Mouse (Mus musculus): ENCODE measurements around the gene Mvd.

DNA sequence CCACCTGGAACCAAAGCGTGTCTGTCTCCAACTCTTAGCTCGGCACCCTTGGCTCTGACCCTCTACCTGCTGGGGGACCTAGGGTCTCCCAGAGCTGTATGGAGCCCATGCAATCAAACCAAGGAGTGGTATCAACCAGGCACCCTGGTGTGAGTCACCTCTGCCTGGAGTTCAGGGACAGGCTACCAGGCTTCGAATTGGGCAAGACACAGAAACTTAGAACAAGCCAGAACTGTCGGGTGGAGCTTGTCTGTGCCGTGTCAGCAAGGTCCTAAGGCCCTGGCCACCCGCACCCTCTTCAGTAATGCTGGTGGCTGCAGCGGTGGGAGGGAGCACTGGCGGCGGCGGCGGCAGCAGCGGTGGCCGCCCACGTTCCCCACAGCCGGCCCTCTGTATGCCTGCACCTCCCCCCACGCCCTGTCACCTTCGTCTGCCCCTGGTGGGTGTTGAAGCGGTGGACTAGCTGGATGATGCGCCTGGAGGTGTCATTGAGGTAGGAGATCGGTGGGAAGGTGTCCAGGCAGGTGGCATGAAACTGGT lies 6.6 kb downstream of the Mvd start:
- TF ChIP-seq EP300 (IDR thresholded peaks at IDR 0.05; ENCODE audit: low read depth) (no peak), CTCF (IDR thresholded peaks at IDR 0.05; ENCODE audit: low read depth) (no peak)

All from heart, postnatal 0 days (tissue).